Mouse (Mus musculus): ENCODE results near the gene Sh3gl2. TPM values are rescaled to one million over a fixed set of nuclear protein-coding genes. Genes with fewer than 3 reads are reported as not detected.

Gene Sh3gl2
- polyA plus RNA-seq, 1 experiment, result not detected

- Histone ChIP-seq H3ac (ENCODE audit: control insufficient read depth, insufficient read length, low read depth) (no peak overlapping the region), H3K4me3 (ENCODE audit: insufficient read depth, poor library complexity, severe bottlenecking) (no peak overlapping the region), H3K79me2 (ENCODE audit: control insufficient read depth, insufficient read depth) (no peaks in the 10 kb centered on the region), H3K27me3 (ENCODE audit: control insufficient read depth, insufficient read depth, insufficient read length) (no peaks in the 10 kb centered on the region), H3K79me3 (ENCODE audit: low read depth) (no peaks in the 10 kb centered on the region), H3K36me3 (ENCODE audit: control insufficient read depth, insufficient read depth) (no peaks in the 10 kb centered on the region)
- TF ChIP-seq MYOG (IDR thresholded peaks at IDR 0.05; ENCODE audit: control insufficient read depth, extremely low read depth, insufficient read length), result no peak
- TF ChIP-seq CTCF (IDR thresholded peaks at IDR 0.05; ENCODE audit: control insufficient read depth, insufficient read depth, insufficient read length), result no peak
- TF ChIP-seq CEBPB (IDR thresholded peaks at IDR 0.05; ENCODE audit: low read depth), result no peak
- TF ChIP-seq MYOD1 (IDR thresholded peaks at IDR 0.05; ENCODE audit: control insufficient read depth, insufficient read length, low read depth), result no peak
- no peak for TF ChIP-seq USF1 (IDR thresholded peaks at IDR 0.05; ENCODE audit: low read depth)
- TF ChIP-seq MAX (IDR thresholded peaks at IDR 0.05), result no peak
- no peak for TF ChIP-seq FOSL1 (IDR thresholded peaks at IDR 0.05; ENCODE audit: insufficient read depth, low read length, poor library complexity, severe bottlenecking)
Observed at GRCm38 (mm10) chr4:85669271-85669670, 464.3 kb downstream of the Sh3gl2 start.

GRCm38 (mm10) chr4:85669735-85670134 is 464.8 kb downstream of the Sh3gl2 start:
- Histone ChIP-seq H3K79me2 (ENCODE audit: control insufficient read depth, insufficient read depth) (no peaks in the 10 kb centered on the region), H3K27me3 (ENCODE audit: control insufficient read depth, insufficient read depth, insufficient read length) (no peaks in the 10 kb centered on the region)
- no peak for TF ChIP-seq MYOG (IDR thresholded peaks at IDR 0.05; ENCODE audit: control insufficient read depth, extremely low read depth, insufficient read length)
- no peak for TF ChIP-seq MYOD1 (IDR thresholded peaks at IDR 0.05; ENCODE audit: control insufficient read depth, insufficient read length, low read depth)
- no peak for TF ChIP-seq USF1 (IDR thresholded peaks at IDR 0.05; ENCODE audit: low read depth)
- TF ChIP-seq CEBPB (IDR thresholded peaks at IDR 0.05; ENCODE audit: low read depth), result no peak
- TF ChIP-seq CTCF (IDR thresholded peaks at IDR 0.05; ENCODE audit: control insufficient read depth, insufficient read depth, insufficient read length), result no peak
- no peak for TF ChIP-seq MAX (IDR thresholded peaks at IDR 0.05)
- TF ChIP-seq FOSL1 (IDR thresholded peaks at IDR 0.05; ENCODE audit: insufficient read depth, low read length, poor library complexity, severe bottlenecking), result no peak

DNA sequence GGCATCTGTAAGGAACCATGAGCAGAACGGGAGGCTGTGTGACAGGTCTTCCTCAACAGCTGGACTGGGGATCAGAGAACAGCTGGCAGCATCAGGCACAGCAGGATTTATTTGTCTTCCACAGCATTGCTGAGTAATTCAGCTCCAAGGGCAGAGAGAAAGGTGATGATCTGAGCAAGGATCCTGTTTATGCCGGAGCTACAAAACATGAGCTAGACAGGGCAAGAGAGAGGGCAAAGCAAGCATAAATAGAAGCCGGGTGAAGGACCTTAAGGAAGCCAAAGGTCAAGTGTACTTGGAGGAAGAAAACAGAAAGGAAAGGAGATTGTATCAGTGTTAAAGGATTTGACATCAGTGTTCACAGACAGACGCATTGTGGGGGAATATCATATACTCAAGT is 467.4 kb downstream of the Sh3gl2 start:
- Histone ChIP-seq H3K79me3 (ENCODE audit: low read depth) (no peaks in the 10 kb centered on the region), H3K79me2 (ENCODE audit: control insufficient read depth, insufficient read depth) (no peaks in the 10 kb centered on the region), H3K27me3 (ENCODE audit: control insufficient read depth, insufficient read depth, insufficient read length) (no peaks in the 10 kb centered on the region), H3ac (ENCODE audit: control insufficient read depth, insufficient read length, low read depth) (no peak overlapping the region), H3K36me3 (ENCODE audit: control insufficient read depth, insufficient read depth) (no peaks in the 10 kb centered on the region), H3K4me3 (ENCODE audit: insufficient read depth, poor library complexity, severe bottlenecking) (no peak overlapping the region)
- TF ChIP-seq FOSL1 (IDR thresholded peaks at IDR 0.05; ENCODE audit: insufficient read depth, low read length, poor library complexity, severe bottlenecking), result no peak

More at GRCm38 (mm10) chr4:85669735-85670134, 464.8 kb downstream of the Sh3gl2 start:
- no peak overlapping the region for H3ac ChIP-seq (ENCODE audit: control insufficient read depth, insufficient read length, low read depth)
- no peaks in the 10 kb centered on the region for H3K36me3 ChIP-seq (ENCODE audit: control insufficient read depth, insufficient read depth)
- H3K4me3 ChIP-seq (ENCODE audit: insufficient read depth, poor library complexity, severe bottlenecking), result no peak overlapping the region
- no peaks in the 10 kb centered on the region for H3K79me3 ChIP-seq (ENCODE audit: low read depth)

- Histone ChIP-seq H3ac (ENCODE audit: control insufficient read depth, insufficient read length, low read depth) (no peak overlapping the region), H3K4me3 (ENCODE audit: insufficient read depth, poor library complexity, severe bottlenecking) (no peak overlapping the region), H3K27me3 (ENCODE audit: control insufficient read depth, insufficient read depth, insufficient read length) (no peaks in the 10 kb centered on the region), H3K36me3 (ENCODE audit: control insufficient read depth, insufficient read depth) (no peaks in the 10 kb centered on the region), H3K79me3 (ENCODE audit: low read depth) (no peaks in the 10 kb centered on the region), H3K79me2 (ENCODE audit: control insufficient read depth, insufficient read depth) (no peaks in the 10 kb centered on the region)
- no peak for TF ChIP-seq CTCF (IDR thresholded peaks at IDR 0.05; ENCODE audit: control insufficient read depth, insufficient read depth, insufficient read length)
- TF ChIP-seq MAX (IDR thresholded peaks at IDR 0.05), result no peak
- TF ChIP-seq USF1 (IDR thresholded peaks at IDR 0.05; ENCODE audit: low read depth), result no peak
- no peak for TF ChIP-seq MYOG (IDR thresholded peaks at IDR 0.05; ENCODE audit: control insufficient read depth, extremely low read depth, insufficient read length)
- no peak for TF ChIP-seq MYOD1 (IDR thresholded peaks at IDR 0.05; ENCODE audit: control insufficient read depth, insufficient read length, low read depth)
- no peak for TF ChIP-seq CEBPB (IDR thresholded peaks at IDR 0.05; ENCODE audit: low read depth)
- TF ChIP-seq FOSL1 (IDR thresholded peaks at IDR 0.05; ENCODE audit: insufficient read depth, low read length, poor library complexity, severe bottlenecking), result no peak
Observed at GRCm38 (mm10) chr4:85677621-85678020, 472.7 kb downstream of the Sh3gl2 start.

- Histone ChIP-seq H3K4me3 (ENCODE audit: insufficient read depth, poor library complexity, severe bottlenecking) (no peak overlapping the region), H3K79me2 (ENCODE audit: control insufficient read depth, insufficient read depth) (no peaks in the 10 kb centered on the region), H3K79me3 (ENCODE audit: low read depth) (no peaks in the 10 kb centered on the region), H3ac (ENCODE audit: control insufficient read depth, insufficient read length, low read depth) (no peak overlapping the region), H3K36me3 (ENCODE audit: control insufficient read depth, insufficient read depth) (no peaks in the 10 kb centered on the region), H3K27me3 (ENCODE audit: control insufficient read depth, insufficient read depth, insufficient read length) (no peaks in the 10 kb centered on the region)
- TF ChIP-seq FOSL1 (IDR thresholded peaks at IDR 0.05; ENCODE audit: insufficient read depth, low read length, poor library complexity, severe bottlenecking), result no peak
Observed at GRCm38 (mm10) chr4:85686160-85686559, 481.2 kb downstream of the Sh3gl2 start.

Measured in C2C12 (cell line).